10 mouse cellular contexts compared by ENCODE assay signal in the genomic region with DNA sequence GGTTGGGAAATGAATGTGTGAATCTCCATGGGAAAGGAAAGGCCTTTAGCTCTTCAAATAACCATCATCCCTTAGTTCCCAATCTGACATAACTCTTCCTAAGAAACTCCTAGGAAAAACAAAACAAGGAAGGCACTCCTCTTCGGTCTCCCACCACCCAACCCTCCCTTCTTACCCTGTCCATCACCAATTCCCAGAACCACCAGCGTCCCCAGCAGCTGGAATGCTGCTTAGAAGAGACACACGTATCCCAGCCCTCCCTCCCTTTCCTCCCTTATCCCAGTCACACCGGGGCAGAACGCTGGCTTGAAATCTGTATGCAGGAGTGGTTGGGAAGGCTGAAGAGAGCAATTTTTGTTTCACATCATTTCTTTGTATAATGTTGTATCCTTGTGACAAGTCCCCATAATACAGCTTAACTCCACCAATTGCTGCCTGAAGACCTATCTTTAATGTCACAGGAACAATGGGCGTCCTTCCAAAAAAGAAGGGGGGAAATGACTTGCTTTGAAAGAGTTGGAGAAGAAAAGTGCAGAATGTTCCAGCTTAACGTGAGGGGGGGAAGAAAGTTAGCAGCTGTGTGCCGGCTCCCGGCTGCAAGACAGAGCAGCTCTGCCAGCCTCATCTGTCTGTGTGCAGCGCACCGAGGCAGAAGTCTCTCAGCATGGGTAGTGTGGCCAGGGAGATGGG.
DNase-seq lines count a peak whose midpoint lies in the region; ATAC-seq and TF ChIP-seq lines count a peak whose summit lies in the region.
"Had no signal": no experiment of that assay in that cellular context is flagged by ENCODE, and none has a peak within 500 bp of the region (broad histone marks: within the 10 kb centered on the region; RNA-seq: fewer than 3 reads in every experiment).

No protein-coding gene starts in this region.

- no peak for ATAC-seq in embryonic facial prominence, embryonic 14.5 days (ENCODE audit: low read depth)
- peak; percentile 79 for ATAC-seq in lung, embryonic 14.5 days (ENCODE audit: insufficient read depth)
- no peak for ATAC-seq in heart, embryonic 13.5 days (ENCODE audit: extremely low read depth, insufficient number of reproducible peaks, low FRiP score, low TSS enrichment)

- H3K36me3 ChIP-seq in embryonic facial prominence, embryonic 14.5 days (ENCODE audit: control insufficient read depth, insufficient read depth, low read length), result no peaks in the 10 kb centered on the region
- no peaks in the 10 kb centered on the region for H3K36me3 ChIP-seq in embryonic facial prominence, embryonic 10.5 days (replicated peaks)
- H3K36me3 ChIP-seq in lung, embryonic 14.5 days (ENCODE audit: insufficient read depth), result no peaks in the 10 kb centered on the region
- H3K36me3 ChIP-seq in heart, embryonic 13.5 days, result no peaks in the 10 kb centered on the region
- H3K36me3 ChIP-seq: embryonic facial prominence, embryonic 12.5 days had no signal

- peak; percentile 46 for DNase-seq in embryonic facial prominence, embryonic 14.5 days (ENCODE audit: low spot score)
- DNase-seq in embryonic facial prominence, embryonic 10.5 days (ENCODE audit: low spot score), result no peak
- peak; percentile 90 for DNase-seq in lung, embryonic 14.5 days
- DNase-seq in lung, adult 2 months, result no peak
- DNase-seq in lung, postnatal 4 days, result peak; percentile 21 to 47
- DNase-seq in spleen, postnatal 4 days (ENCODE audit: low spot score in 2 of 2), result no peak
- DNase-seq in cerebellum, adult 2 months, result no peak

- TF ChIP-seq CTCF in lung, embryonic 14.5 days (IDR thresholded peaks at IDR 0.05; ENCODE audit: low read depth), result no peak
- TF ChIP-seq CTCF in lung, adult 2 months (IDR thresholded peaks at IDR 0.05; ENCODE audit: insufficient read depth, low read length), result no peak
- TF ChIP-seq CTCF in cerebellum, adult 2 months (IDR thresholded peaks at IDR 0.05; ENCODE audit: borderline replicate concordance, insufficient read depth, low read depth, low read length), result no peak

- TF ChIP-seq POLR2A in lung, adult 2 months (IDR thresholded peaks at IDR 0.05; ENCODE audit: borderline replicate concordance, extremely low read depth, low read depth, low read length), result no peak
- TF ChIP-seq POLR2A in cerebellum, adult 2 months (IDR thresholded peaks at IDR 0.05; ENCODE audit: borderline replicate concordance, insufficient read depth, low read length), result no peak

- H3K4me1 ChIP-seq in embryonic facial prominence, embryonic 14.5 days (ENCODE audit: control insufficient read depth, insufficient read depth, low read length), result peaks cover 6% of the 10 kb centered on the region; the same call in 1 of the 2 replicates
- H3K4me1 ChIP-seq in embryonic facial prominence, embryonic 10.5 days, result peaks cover 4% of the 10 kb centered on the region; the same call in 1 of the 2 replicates
- H3K4me1 ChIP-seq in lung, embryonic 14.5 days (ENCODE audit: insufficient read depth), result no peaks in the 10 kb centered on the region
- no peaks in the 10 kb centered on the region for H3K4me1 ChIP-seq in lung, adult 2 months (ENCODE audit: control insufficient read depth, insufficient read depth, low read length)
- H3K4me1 ChIP-seq in heart, embryonic 13.5 days, result peaks cover 19% of the 10 kb centered on the region
- peaks cover 5% of the 10 kb centered on the region for H3K4me1 ChIP-seq in cerebellum, adult 2 months (ENCODE audit: control insufficient read depth, insufficient read depth, low read length)

- 36% methylated on average over 11 of the region's 11 CpGs for WGBS in embryonic facial prominence, embryonic 14.5 days
- WGBS in embryonic facial prominence, embryonic 10.5 days, result 49% methylated on average over 11 of the region's 11 CpGs
- WGBS in lung, embryonic 14.5 days, result 23% methylated on average over 11 of the region's 11 CpGs
- 43% methylated on average over 11 of the region's 11 CpGs for WGBS in lung, adult 2 months
- 31% methylated on average over 11 of the region's 11 CpGs for WGBS in heart, embryonic 13.5 days
- WGBS in cerebellum, adult 2 months, result 29% methylated on average over 11 of the region's 11 CpGs

- no peaks in the 10 kb centered on the region for H3K27me3 ChIP-seq in embryonic facial prominence, embryonic 14.5 days (replicated peaks; ENCODE audit: control insufficient read depth, insufficient read depth, low read length)
- no peaks in the 10 kb centered on the region for H3K27me3 ChIP-seq in embryonic facial prominence, embryonic 10.5 days (replicated peaks; ENCODE audit: low read depth, poor library complexity, severe bottlenecking)
- no peaks in the 10 kb centered on the region for H3K27me3 ChIP-seq in lung, embryonic 14.5 days (ENCODE audit: insufficient read depth, low read length)
- H3K27me3 ChIP-seq in heart, embryonic 13.5 days (replicated peaks), result 0 out of 2 replicates have a peak, but pooled peaks cover 10% of the 10 kb centered on the region
- H3K27me3 ChIP-seq in cerebellum, adult 2 months (ENCODE audit: control insufficient read depth, insufficient read depth, low read length), result no peaks in the 10 kb centered on the region; the same call in 1 of the 2 replicates
- H3K27me3 ChIP-seq: embryonic facial prominence, embryonic 12.5 days had no signal

- peak overlapping the region; percentile 21 for H3K4me2 ChIP-seq in embryonic facial prominence, embryonic 14.5 days (ENCODE audit: low read depth, low read length)
- peak overlapping the region; percentile 50 for H3K4me2 ChIP-seq in lung, embryonic 14.5 days
- peak overlapping the region; percentile 58 for H3K4me2 ChIP-seq in heart, embryonic 13.5 days
- H3K4me2 ChIP-seq: embryonic facial prominence, embryonic 12.5 days had no signal

- no peak overlapping the region for H3K27ac ChIP-seq in embryonic facial prominence, embryonic 14.5 days (replicated peaks; ENCODE audit: low read depth, low read length)
- H3K27ac ChIP-seq in embryonic facial prominence, embryonic 10.5 days (replicated peaks), result no peak overlapping the region
- peak overlapping the region; percentile 61; the same call in 1 of the 2 replicates for H3K27ac ChIP-seq in lung, embryonic 14.5 days (ENCODE audit: low read depth)
- peak overlapping the region; percentile 48; the same call in 1 of the 2 replicates for H3K27ac ChIP-seq in heart, embryonic 13.5 days (replicated peaks)
- no peak overlapping the region for H3K27ac ChIP-seq in cerebellum, adult 2 months (ENCODE audit: insufficient read depth, low read length)
- H3K27ac ChIP-seq: embryonic facial prominence, embryonic 12.5 days; layer of hippocampus, adult 2 months had no signal

- no peak overlapping the region for H3K9ac ChIP-seq in embryonic facial prominence, embryonic 14.5 days (ENCODE audit: low read depth, low read length)
- H3K9ac ChIP-seq in lung, embryonic 14.5 days, result no peak overlapping the region
- H3K9ac ChIP-seq in heart, embryonic 13.5 days, result peak overlapping the region; percentile 47
- H3K9ac ChIP-seq: embryonic facial prominence, embryonic 12.5 days had no signal

- H3K4me3 ChIP-seq in embryonic facial prominence, embryonic 14.5 days (ENCODE audit: low read depth, low read length), result no peak overlapping the region
- no peak overlapping the region for H3K4me3 ChIP-seq in embryonic facial prominence, embryonic 10.5 days
- no peak overlapping the region for H3K4me3 ChIP-seq in lung, embryonic 14.5 days (ENCODE audit: low read depth, low read length)
- H3K4me3 ChIP-seq in lung, adult 2 months (replicated peaks; ENCODE audit: extremely low read depth, low read depth, low read length), result no peak overlapping the region
- peak overlapping the region; percentile 29 for H3K4me3 ChIP-seq in heart, embryonic 13.5 days
- no peak overlapping the region for H3K4me3 ChIP-seq in cerebellum, adult 2 months (replicated peaks; ENCODE audit: insufficient read depth, low read depth, low read length)
- H3K4me3 ChIP-seq: embryonic facial prominence, embryonic 12.5 days; layer of hippocampus, adult 2 months had no signal

- H3K9me3 ChIP-seq in embryonic facial prominence, embryonic 14.5 days (ENCODE audit: control insufficient read depth, low read length), result no peaks in the 10 kb centered on the region
- H3K9me3 ChIP-seq in embryonic facial prominence, embryonic 10.5 days, result no peaks in the 10 kb centered on the region
- H3K9me3 ChIP-seq in lung, embryonic 14.5 days (ENCODE audit: low read depth, low read length), result no peaks in the 10 kb centered on the region
- H3K9me3 ChIP-seq in heart, embryonic 13.5 days, result no peaks in the 10 kb centered on the region
- H3K9me3 ChIP-seq: embryonic facial prominence, embryonic 12.5 days had no signal

Comparison
In these comparisons a context has a peak if more than half of its experiments do, and no peak if none do; other contexts are left out.
1. DNase-seq: peak in embryonic facial prominence, embryonic 14.5 days (single experiment), lung, embryonic 14.5 days (single experiment) and lung, postnatal 4 days (2 of 2); none in embryonic facial prominence, embryonic 10.5 days (single experiment), lung, adult 2 months (single experiment), spleen, postnatal 4 days (0 of 2) and cerebellum, adult 2 months (0 of 2).
2. H3K27ac ChIP-seq: peak in lung, embryonic 14.5 days (single experiment) and heart, embryonic 13.5 days (single experiment); none in embryonic facial prominence, embryonic 14.5 days (single experiment), embryonic facial prominence, embryonic 10.5 days (single experiment) and cerebellum, adult 2 months (single experiment).
3. Peak in every context shown above with its lines, with median percentiles within 50 percentile points of each other: H3K4me2 ChIP-seq.